Mouse (Mus musculus) gastrocnemius, adult 2 months (tissue): Measurements from ENCODE around the gene Fuca1. TPM values are rescaled to one million over a fixed set of nuclear protein-coding genes. Genes with fewer than 3 reads are reported as not detected.

Experiments
- DNase-seq: peaks from one replicate; pipeline ENCODE4 v3.0.0; 2022
- H3K27ac ChIP-seq: fragments of 200-600 bp; 2 replicates; pipeline ENCODE4 v1.8.1; 2022; ENCODE audit warnings: mild to moderate bottlenecking
- H3K4me3 ChIP-seq: fragments of 200-600 bp; 2 replicates; pipeline ENCODE4 v1.8.1; 2022; ENCODE audit warnings: mild to moderate bottlenecking, moderate library complexity
- CTCF ChIP-seq: fragments of 200-600 bp; IDR thresholded peaks from 2 replicates; pipeline ENCODE4 v1.8.1; 2022; ENCODE audit warnings: antibody characterized with exemption, mild to moderate bottlenecking, moderate library complexity
- intact Hi-C: fragments of 180-260 bp; cut with DNase I; formaldehyde crosslinking; loops from one replicate; pipeline ENCODE4 v1.15.1; 2025
- total RNA-seq, 2 experiments: library from RNA; stranded (reverse); gene quantifications; 2 replicates each; pipeline ENCODE4 v1.2.3; 2021

The Fuca1 gene
- total RNA-seq, 2 experiments from 2014 or later, result 17.0 to 23.0 TPM

DNA sequence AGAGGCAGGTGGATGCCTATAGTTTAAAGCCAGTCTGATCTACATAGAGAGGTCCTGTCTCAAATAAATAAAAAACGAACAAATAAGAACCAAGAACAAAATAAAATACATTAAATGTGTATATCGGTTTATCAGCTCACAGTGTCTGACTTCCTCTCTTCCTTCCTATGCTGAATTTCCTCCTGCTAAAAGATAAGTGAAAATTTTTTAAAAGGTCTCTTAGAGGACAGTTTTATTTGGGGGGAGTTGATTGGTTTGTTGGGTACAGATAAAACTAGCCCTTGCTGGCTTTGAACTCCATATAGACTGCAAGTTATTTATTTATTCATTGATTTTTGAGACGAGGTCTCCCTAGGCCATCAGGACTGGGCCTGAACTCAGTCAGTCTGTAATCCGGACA, 7.1 kb upstream of the Fuca1 start:
- intact Hi-C loops, result no loop called here
- no peak overlapping the region for H3K27ac ChIP-seq

DNA sequence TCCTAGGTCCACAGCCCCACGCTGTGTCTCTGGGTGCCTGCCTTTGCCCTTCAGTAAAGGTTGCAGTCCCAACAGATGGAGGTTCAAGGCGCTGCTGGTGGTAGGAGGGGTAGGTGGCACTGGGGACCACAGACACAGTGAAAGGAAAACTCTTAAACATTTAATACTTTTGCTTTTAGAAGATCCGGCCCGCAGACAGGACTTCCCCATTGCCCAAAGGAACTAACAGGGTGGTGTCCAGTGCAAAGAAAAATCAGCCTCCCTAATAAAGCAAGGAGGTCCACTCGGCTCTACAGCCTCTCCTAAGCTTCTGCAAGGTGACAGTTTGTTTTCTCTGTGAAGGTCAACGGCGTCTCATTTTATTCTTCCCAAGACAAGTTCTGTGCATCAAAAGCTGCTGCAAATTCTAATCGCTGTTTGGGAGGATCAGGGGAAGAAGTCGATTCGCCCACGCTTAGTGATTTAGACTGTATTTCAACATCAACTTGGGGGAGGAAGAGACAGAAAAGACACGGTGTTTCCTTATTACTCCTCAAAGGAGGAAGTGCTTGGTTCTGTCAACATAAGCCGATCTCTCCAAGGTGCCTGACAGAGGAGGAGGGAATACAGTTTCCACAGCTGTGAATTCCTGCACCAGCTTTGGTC, 1.8 kb upstream of the Fuca1 start:
- DNase-seq, result no peak
- Histone ChIP-seq H3K4me3 (no peak overlapping the region; the same call in 1 of the 2 replicates), H3K27ac (peak overlapping the region; percentile 48; the same call in 1 of the 2 replicates)
- TF ChIP-seq CTCF, result no peak
- intact Hi-C loops, result loop anchor here (2.0 kb wide), 1 partner anchor 30 kb away; no protein-coding TSS in a partner anchor

More for the DNA sequence above, 7.1 kb upstream of the Fuca1 start:
- H3K4me3 ChIP-seq, result no peak overlapping the region
- no peak for TF ChIP-seq CTCF
- no peak for DNase-seq

DNA sequence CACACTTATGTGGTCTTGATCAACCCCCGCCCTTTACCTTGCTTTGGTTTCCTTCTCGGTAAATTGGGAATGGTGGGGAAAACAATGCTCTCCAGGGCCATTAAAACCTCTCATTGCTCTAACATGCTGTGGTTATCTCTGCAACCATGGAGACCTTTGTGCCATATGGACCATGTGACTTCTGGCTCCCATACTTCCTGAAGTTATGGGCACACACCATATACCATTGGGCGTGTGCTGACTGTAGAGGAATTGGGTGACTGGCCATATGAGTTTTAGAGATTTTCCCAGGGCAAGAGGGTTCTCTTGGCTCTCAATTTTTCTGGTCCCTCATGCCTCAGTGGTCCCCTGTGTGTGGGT, 1.3 kb upstream of the Fuca1 start:
- H3K27ac ChIP-seq, result no peak overlapping the region
- intact Hi-C loops, result loop anchor here (2.0 kb wide), 1 partner anchor 30 kb away; no protein-coding TSS in a partner anchor

DNA sequence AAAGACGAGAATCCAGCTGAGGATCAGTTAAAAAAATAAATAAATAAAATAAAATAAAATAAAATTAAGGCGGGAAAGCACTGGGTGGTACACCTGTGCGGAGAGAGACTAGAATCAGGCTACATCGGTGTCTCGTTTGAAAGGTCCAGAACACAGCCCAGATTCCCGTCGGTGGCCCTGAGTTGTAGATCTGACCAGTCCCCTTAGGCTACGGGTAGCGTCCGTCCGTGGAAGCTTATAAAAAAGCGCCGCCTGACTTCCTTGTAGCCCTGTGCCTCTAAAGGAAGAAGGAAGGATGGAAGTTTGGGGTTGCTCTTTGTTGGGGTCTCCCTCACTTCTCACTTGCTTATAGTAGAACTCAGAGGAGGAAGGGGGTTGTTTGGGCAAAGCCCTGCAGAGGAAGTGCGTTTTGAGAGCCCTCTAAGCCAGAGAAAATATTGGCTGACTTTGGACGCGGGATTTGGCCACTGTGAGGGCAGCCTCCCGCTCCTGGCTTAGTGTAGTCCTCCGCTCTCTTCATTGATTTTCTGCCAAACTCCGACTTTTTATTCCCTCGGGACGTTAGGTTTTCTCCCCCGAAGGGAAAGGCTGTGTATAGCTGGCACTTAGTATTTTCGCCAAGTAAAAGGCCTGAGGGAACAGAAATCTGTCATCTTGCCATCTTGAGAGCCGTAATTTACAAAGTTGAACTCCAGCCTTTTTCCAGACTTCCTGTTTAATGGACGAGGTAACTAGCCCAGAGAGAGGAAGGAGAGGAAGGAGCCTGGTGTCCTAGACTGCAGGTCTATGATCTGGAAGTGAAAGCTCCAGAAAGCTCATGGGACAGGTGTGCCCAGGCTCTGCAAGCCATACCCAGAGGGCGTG, 954 bp downstream of the Fuca1 start:
- Histone ChIP-seq H3K27ac (peak overlapping the region; percentile 86), H3K4me3 (peak overlapping the region; percentile 76)
- peak; percentile 33 for DNase-seq
- intact Hi-C loops, result loop anchor here (2.0 kb wide), 2 partner anchors 25 to 121 kb away; partner anchors contain the start of gene Hmgcl
- no peak for TF ChIP-seq CTCF

More for the DNA sequence above, 1.3 kb upstream of the Fuca1 start:
- no peak overlapping the region for H3K4me3 ChIP-seq
- TF ChIP-seq CTCF, result no peak
- DNase-seq, result no peak

DNA sequence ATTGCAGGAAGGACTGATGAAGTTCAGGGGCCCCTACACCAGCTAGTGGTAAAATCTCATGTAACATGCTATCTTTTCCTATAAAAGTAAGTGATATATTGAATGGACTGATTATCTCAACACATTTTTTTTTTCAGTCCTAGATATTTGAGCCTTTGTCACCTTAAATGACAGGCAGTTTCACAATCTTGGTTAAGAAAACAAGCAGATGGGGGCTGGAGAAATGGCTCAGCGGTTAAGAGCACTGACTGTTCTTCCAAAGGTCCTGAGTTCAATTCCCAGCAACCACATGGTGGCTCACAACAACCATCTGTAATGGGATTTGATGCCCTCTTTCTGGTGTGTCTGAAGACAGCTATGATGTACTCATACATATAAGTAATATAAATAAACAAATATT, 1.7 kb downstream of the Fuca1 start:
- DNase-seq, result no peak
- Histone ChIP-seq H3K4me3 (peak overlapping the region; percentile 76), H3K27ac (peak overlapping the region; percentile 86)
- TF ChIP-seq CTCF, result no peak
- intact Hi-C loops, result no loop called here

DNA sequence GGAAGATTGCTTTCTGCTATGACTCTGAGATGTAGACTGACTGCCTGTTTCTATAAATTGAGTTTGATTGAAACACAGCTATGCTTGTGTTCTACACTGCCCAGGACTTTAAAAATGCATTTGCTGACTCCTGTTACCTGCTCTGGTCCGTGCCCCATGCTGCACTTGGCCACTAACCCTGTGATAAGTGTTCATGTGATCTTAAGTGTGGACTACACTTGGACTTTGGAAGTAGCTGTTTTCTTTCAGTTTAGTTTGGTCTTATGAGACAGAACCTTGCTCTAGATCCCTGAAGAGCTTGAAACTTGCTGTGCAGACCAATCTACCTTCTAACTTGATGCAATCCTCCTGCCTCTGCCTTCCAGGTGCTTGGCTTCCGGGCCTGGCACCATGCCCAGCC, 3.9 kb downstream of the Fuca1 start:
- H3K27ac ChIP-seq, result no peak overlapping the region
- intact Hi-C loops, result no loop called here
- DNase-seq, result no peak
- no peak for TF ChIP-seq CTCF
- H3K4me3 ChIP-seq, result no peak overlapping the region

DNA sequence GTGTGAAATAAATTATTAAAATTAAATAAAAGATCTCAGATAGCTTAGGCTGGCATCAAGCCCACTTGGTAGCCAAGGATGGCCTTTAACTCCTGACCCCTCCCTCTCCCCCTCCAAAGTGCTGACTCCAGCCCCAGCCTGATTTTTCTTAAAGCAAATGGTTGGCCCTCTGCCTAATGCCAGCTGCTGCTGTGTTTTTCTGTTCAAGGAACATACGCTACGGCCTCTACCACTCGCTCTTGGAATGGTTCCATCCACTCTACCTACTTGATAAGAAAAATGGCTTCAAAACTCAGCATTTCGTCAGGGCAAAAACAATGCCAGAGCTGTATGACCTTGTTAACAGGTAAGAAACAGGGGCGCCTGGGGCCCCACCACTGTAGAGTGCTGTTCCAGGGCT, 4.8 kb downstream of the Fuca1 start:
- no peak for TF ChIP-seq CTCF
- H3K4me3 ChIP-seq, result no peak overlapping the region
- no peak overlapping the region for H3K27ac ChIP-seq
- DNase-seq, result no peak
- intact Hi-C loops, result no loop called here

DNA sequence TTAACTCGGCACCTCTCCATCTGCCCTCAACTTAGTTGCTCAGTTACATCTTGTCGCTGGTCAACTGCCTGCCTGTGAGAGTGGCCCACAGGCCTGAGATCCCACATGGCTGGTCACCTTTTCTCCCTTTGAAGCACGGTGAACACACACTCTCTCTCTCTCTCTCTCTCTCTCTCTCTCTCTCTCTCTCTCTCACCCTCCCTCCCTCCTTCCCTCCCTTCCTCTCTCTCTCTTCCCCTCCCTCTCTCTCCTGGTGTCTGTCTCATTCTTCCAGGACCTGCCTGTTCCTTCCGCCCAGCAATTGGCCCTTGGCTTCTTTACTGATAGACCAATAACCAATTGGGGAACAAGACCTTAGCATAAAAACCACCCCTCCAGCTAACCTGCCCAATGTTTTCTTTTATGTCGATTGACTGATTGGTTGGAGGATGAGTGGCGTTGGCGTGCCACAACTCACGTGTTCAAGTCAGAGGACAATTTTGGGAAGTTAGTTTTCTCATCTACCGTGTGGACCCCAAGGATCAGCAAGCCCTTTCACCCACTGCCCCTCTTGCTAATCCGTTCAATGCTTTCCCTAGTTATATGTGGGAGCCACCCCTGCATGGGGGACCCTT, 5.8 kb downstream of the Fuca1 start:
- Histone ChIP-seq H3K27ac (no peak overlapping the region), H3K4me3 (no peak overlapping the region)
- intact Hi-C loops, result no loop called here
- TF ChIP-seq CTCF, result no peak
- no peak for DNase-seq

DNA sequence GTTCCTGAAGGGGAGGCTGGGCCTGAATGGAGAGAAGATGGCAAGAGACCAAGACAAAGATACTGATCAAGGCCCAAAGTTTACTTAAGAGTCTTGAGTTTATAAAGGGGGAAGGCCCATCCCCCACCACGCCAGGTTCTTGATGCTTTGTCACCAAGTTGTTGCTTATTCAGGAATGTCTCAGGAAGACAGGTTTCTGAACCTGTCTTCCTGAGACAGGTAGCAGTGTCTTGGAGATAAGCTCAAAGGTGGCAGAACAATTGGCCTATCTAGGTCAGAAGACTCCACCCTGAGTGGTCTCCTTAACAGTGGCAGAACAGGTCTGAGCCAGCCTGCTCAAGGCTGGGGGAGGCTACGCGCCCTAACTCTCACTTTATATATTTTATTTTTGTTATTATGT, 6.3 kb downstream of the Fuca1 start:
- TF ChIP-seq CTCF, result no peak
- Histone ChIP-seq H3K4me3 (no peak overlapping the region), H3K27ac (no peak overlapping the region)
- DNase-seq, result no peak
- intact Hi-C loops, result no loop called here

DNA sequence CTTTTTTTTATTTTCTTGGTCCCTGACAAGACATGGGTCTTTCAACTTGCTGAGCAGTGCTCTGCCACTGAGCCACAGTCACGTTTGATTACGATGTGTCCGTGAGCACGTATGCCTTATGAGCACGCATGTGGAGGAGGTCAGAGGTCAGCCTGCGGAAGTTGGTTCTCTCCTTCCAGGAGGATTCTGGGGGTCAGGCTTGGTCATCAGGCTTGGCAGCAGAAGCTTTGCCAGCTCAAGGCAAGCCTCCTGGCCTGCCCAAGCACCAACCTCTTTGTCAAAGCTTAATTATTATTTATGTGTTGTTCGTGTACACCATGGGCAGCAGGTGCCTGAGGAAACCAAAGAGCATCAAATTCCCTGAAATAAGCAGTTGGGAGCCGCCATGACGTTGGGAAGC, 7.8 kb downstream of the Fuca1 start:
- H3K27ac ChIP-seq, result no peak overlapping the region
- intact Hi-C loops, result no loop called here

DNA sequence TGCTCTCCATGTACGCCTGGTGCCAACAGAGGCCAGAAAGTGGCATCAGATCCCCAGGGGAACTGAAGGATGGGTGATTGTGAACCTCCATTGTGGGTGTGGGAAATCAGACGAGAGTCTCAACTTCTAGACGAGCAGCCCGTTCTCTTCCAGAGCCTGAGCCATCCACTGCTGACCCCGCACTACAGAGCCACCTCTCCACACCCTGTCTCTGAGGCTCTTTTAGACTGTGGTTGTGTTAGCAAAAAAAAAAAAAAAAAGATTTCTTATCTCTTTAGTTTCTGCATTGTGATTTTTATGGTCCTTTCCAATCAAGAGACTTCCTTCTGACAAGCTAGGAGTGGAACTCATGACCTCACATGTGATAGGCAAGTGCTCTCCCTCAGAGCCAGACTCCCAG, 8.9 kb downstream of the Fuca1 start:
- Histone ChIP-seq H3K4me3 (no peak overlapping the region), H3K27ac (no peak overlapping the region)
- intact Hi-C loops, result no loop called here
- no peak for TF ChIP-seq CTCF
- DNase-seq, result no peak

More for the DNA sequence above, 7.8 kb downstream of the Fuca1 start:
- no peak for TF ChIP-seq CTCF
- no peak overlapping the region for H3K4me3 ChIP-seq
- no peak for DNase-seq

DNA sequence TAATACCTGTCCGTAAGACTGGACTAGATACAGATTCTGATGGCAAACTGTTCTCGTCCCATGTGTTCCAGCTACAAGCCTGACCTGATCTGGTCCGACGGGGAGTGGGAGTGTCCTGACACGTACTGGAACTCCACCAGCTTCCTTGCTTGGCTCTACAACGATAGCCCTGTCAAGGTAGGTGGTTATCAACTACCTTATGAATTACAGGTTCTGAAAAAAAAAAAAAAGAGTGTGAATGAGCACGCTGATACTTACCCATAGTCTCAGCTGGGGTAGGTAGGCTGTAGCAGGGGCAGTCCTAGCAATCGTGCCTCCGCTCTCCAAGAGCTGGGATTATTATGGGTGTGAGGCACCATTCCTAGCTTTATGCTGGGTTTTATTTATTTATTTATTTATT, 9.3 kb downstream of the Fuca1 start:
- no peak overlapping the region for H3K4me3 ChIP-seq
- intact Hi-C loops, result loop anchor here (5.0 kb wide), 1 partner anchor 38 kb away; no protein-coding TSS in a partner anchor
- TF ChIP-seq CTCF, result no peak
- DNase-seq, result no peak
- no peak overlapping the region for H3K27ac ChIP-seq

DNA sequence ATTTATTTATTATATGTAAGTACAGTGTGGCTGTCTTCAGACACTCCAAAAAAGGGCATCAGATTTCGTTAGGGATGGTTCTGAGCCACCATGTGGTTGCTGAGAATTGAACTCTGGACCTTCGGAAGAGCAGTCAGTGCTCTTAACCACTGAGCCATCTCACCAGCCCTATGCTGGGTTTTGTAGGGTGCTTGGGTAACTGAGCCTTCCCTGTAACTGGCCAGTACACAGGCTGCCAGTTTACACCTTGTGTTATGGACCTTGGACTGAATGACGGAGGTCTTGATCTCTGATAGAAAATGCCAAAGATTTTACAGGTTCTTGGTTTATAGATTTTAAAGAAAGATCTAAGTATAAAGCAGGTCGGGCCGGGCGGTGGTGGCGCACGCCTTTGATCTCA, 9.7 kb downstream of the Fuca1 start:
- DNase-seq, result no peak

More for the DNA sequence above, 9.7 kb downstream of the Fuca1 start:
- Histone ChIP-seq H3K27ac (no peak overlapping the region), H3K4me3 (no peak overlapping the region)
- no peak for TF ChIP-seq CTCF
- intact Hi-C loops, result loop anchor here (5.0 kb wide), 1 partner anchor 38 kb away; no protein-coding TSS in a partner anchor
